Mouse (Mus musculus) cerebellum, postnatal 10 days (tissue): ENCODE measurements at regions not wholly inside any gene's neighbourhood (a gene's known extent, or its start where the extent isn't known, plus 50 kb on each side); places are given as distances from the start of the nearest gene placed in this dataset.

Experiments used
- DNase-seq, 2 experiments: peaks; one replicate each; pipeline ENCODE4 v3.0.0; 2021; ENCODE audit warnings: mixed read lengths in 2 of 2

GRCm38 (mm10) chr13:16762326-16762725 lies 750.7 kb downstream of the Inhba start:
- DNase-seq, result peak in 1 of 2 experiments; percentile 3

- DNase-seq, result no peak
Observed at GRCm38 (mm10) chr13:16762727-16763512, 751.3 kb downstream of the Inhba start.

GRCm38 (mm10) chr13:16763746-16764145 lies 752.1 kb downstream of the Inhba start:
- peak; percentile 74 to 80 for DNase-seq

GRCm38 (mm10) chr13:16769409-16769808 lies 757.8 kb downstream of the Inhba start:
- no peak for DNase-seq

- no peak for DNase-seq
Observed at GRCm38 (mm10) chr13:16769848-16770422, 758.3 kb downstream of the Inhba start.

GRCm38 (mm10) chr13:16771845-16772244 lies 760.2 kb downstream of the Inhba start:
- no peak for DNase-seq

- no peak for DNase-seq
Observed at GRCm38 (mm10) chr13:16805560-16805959, 793.9 kb downstream of the Inhba start.
